Mouse (Mus musculus): Measurements from ENCODE around the gene Nup188. TPM values are rescaled to one million over a fixed set of nuclear protein-coding genes. Genes with fewer than 3 reads are reported as not detected.

The Nup188 gene
- polyA plus RNA-seq, 1 experiment from 2014 or later, result 35.4 TPM

DNA sequence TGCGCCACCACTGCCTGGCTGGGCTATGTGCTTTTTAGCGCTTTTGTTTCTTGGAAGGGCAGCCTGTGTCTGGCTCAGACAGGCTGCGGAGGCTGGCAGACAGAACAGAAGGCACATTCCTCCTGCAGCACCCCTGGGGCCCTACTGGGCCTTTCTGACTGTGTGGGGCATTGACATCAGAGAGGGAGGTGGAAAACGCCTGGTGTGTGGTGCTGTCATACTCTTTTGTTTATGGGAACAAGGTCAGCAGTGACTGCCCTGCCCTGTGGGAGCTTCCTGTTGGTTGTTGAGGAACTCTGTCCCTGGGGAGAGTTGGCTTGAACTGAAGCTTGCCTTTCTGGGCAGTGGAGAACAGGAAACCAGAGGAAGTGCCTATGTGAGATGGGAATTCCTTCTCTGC, 43.7 kb upstream of the Nup188 start:
- H3K36me3 ChIP-seq (ENCODE audit: control insufficient read depth, insufficient read depth, low read length), result peaks cover 55% of the 10 kb centered on the region
- H3K4me3 ChIP-seq (ENCODE audit: low read depth, low read length), result no peak overlapping the region
- H3K4me1 ChIP-seq (ENCODE audit: control insufficient read depth, insufficient read depth, low read length), result peaks cover 10% of the 10 kb centered on the region
- H3K27me3 ChIP-seq (replicated peaks; ENCODE audit: control insufficient read depth, insufficient read depth, low read length), result no peaks in the 10 kb centered on the region
- H3K9me3 ChIP-seq (ENCODE audit: control insufficient read depth, low read length), result no peaks in the 10 kb centered on the region
- no peak overlapping the region for H3K27ac ChIP-seq (replicated peaks; ENCODE audit: low read depth, low read length)
- DNase-seq (ENCODE audit: low spot score), result peak; percentile 80
- no peak overlapping the region for H3K9ac ChIP-seq (ENCODE audit: low read depth, low read length)
- 43% methylated on average over 4 of the region's 4 CpGs for WGBS
- H3K4me2 ChIP-seq (ENCODE audit: low read depth, low read length), result no peak overlapping the region
- no peak for ATAC-seq (ENCODE audit: low read depth)

DNA sequence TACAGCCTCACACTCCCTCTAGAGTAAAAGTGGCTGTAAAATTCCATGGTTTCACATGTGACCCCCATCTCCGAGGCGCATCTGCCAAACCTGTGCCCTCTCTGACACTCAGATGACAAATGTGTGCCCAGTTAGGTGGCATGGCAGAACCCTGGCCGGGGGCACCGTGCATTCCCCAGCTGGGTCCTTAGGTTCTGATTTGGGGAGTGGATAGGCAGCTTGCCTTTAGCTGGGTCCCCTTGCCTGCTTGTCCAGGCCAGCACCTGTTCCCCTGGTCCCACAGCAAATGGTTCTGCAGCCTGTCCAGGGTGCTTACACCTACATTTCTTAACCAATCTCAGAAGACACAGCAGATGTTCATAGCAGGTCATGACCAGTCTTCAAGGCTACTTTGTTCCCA, 42.8 kb upstream of the Nup188 start:
- peaks cover 62% of the 10 kb centered on the region for H3K36me3 ChIP-seq (ENCODE audit: control insufficient read depth, insufficient read depth, low read length)

DNA sequence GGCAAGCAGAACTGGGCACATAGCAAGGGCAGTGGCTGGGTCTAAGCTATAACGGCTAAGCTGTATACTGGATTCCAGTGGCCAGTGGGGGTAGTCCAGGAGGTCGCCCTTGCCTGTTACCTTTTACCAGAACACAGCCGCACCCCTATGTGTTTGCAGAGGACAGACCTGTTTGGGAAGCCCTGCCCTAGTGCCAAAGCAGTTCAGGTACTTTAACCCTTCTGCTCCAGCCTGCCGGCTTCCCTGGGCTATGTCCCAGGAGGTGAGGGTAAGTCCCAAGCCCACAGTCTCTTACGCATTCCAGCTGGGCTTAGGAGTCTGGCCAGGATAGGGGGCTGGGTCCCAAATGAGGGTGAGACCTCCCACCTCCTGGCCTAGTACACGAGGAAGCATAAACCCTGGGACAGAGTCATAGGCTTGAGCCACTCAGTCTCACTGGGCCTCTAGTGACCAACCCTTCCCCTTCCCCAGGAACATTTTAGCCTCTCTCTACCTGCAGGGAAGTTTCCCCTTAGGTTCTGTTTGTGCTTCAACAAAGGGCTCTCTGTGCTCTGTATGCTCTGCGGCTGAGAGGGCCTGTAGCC, 41.5 kb upstream of the Nup188 start:
- no peak for ATAC-seq (ENCODE audit: low read depth)

More for the DNA sequence above, 42.8 kb upstream of the Nup188 start:
- H3K4me3 ChIP-seq (ENCODE audit: low read depth, low read length), result no peak overlapping the region
- WGBS, result 94% methylated on average over 4 of the region's 4 CpGs
- no peak for DNase-seq (ENCODE audit: low spot score)
- H3K4me2 ChIP-seq (ENCODE audit: low read depth, low read length), result no peak overlapping the region
- ATAC-seq (ENCODE audit: low read depth), result no peak
- no peaks in the 10 kb centered on the region for H3K27me3 ChIP-seq (replicated peaks; ENCODE audit: control insufficient read depth, insufficient read depth, low read length)
- no peak overlapping the region for H3K9ac ChIP-seq (ENCODE audit: low read depth, low read length)
- peaks cover 10% of the 10 kb centered on the region for H3K4me1 ChIP-seq (ENCODE audit: control insufficient read depth, insufficient read depth, low read length)
- H3K27ac ChIP-seq (replicated peaks; ENCODE audit: low read depth, low read length), result no peak overlapping the region
- H3K9me3 ChIP-seq (ENCODE audit: control insufficient read depth, low read length), result no peaks in the 10 kb centered on the region

DNA sequence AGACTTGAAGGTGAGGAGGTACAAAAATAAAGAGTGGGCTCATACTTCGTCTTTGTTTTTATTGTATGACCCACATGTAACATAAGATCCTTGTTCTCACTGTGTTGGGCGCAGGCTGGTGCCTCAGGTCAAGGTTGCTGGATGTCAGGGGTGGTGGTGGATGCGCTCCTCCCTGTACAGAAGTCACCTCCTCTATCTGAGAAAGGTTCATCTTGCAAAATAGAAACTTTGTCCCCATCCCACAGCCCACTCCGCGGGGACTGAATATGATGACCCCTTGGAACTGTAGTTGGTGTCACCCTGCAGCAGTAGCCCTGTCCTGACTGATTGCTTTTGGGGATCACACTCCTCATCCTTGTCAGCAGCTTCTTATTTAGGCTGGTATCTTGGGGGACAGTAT, 39.2 kb upstream of the Nup188 start:
- Histone ChIP-seq H3K4me2 (ENCODE audit: low read depth, low read length) (no peak overlapping the region), H3K27ac (replicated peaks; ENCODE audit: low read depth, low read length) (no peak overlapping the region), H3K36me3 (ENCODE audit: control insufficient read depth, insufficient read depth, low read length) (peaks cover 55% of the 10 kb centered on the region), H3K9me3 (ENCODE audit: control insufficient read depth, low read length) (no peaks in the 10 kb centered on the region), H3K9ac (ENCODE audit: low read depth, low read length) (no peak overlapping the region), H3K27me3 (replicated peaks; ENCODE audit: control insufficient read depth, insufficient read depth, low read length) (no peaks in the 10 kb centered on the region), H3K4me1 (ENCODE audit: control insufficient read depth, insufficient read depth, low read length) (no peaks in the 10 kb centered on the region), H3K4me3 (ENCODE audit: low read depth, low read length) (no peak overlapping the region)
- WGBS, result 91% methylated on average over 5 of the region's 5 CpGs
- ATAC-seq (ENCODE audit: low read depth) (no peak), DNase-seq (ENCODE audit: low spot score) (no peak)

More for the DNA sequence above, 41.5 kb upstream of the Nup188 start:
- no peak overlapping the region for H3K4me2 ChIP-seq (ENCODE audit: low read depth, low read length)
- no peaks in the 10 kb centered on the region for H3K27me3 ChIP-seq (replicated peaks; ENCODE audit: control insufficient read depth, insufficient read depth, low read length)
- H3K9me3 ChIP-seq (ENCODE audit: control insufficient read depth, low read length), result no peaks in the 10 kb centered on the region
- 50% methylated on average over 7 of the region's 7 CpGs for WGBS
- no peak overlapping the region for H3K4me3 ChIP-seq (ENCODE audit: low read depth, low read length)
- H3K27ac ChIP-seq (replicated peaks; ENCODE audit: low read depth, low read length), result no peak overlapping the region
- no peaks in the 10 kb centered on the region for H3K4me1 ChIP-seq (ENCODE audit: control insufficient read depth, insufficient read depth, low read length)
- H3K36me3 ChIP-seq (ENCODE audit: control insufficient read depth, insufficient read depth, low read length), result peaks cover 73% of the 10 kb centered on the region
- no peak for DNase-seq (ENCODE audit: low spot score)
- H3K9ac ChIP-seq (ENCODE audit: low read depth, low read length), result 0 out of 2 replicates have a peak overlapping the region, but pooled peaks have one; percentile 20

DNA sequence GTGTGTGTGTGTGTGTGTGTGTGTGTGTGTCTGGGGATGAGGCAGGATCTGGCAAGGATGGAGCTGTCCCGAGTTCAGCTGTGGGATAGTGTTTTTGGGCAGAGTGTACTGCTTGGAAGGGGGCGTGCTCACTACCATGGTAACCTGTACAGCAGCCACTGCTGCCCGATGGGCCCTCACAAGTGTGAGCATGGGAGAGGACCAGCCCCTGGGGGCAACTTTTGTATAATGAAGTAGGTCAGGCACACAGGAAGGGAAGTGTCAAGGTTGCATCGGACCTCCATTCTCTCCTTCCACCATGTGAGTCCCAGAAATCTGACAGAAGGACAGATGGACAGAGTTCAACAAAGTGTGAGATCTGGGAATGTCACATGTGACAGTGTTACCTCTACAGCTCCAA, 38.5 kb upstream of the Nup188 start:
- 54% methylated on average over 4 of the region's 4 CpGs for WGBS
- ATAC-seq (ENCODE audit: low read depth), result no peak
- H3K4me2 ChIP-seq (ENCODE audit: low read depth, low read length), result no peak overlapping the region
- H3K36me3 ChIP-seq (ENCODE audit: control insufficient read depth, insufficient read depth, low read length), result peaks cover 48% of the 10 kb centered on the region
- no peaks in the 10 kb centered on the region for H3K9me3 ChIP-seq (ENCODE audit: control insufficient read depth, low read length)
- H3K27me3 ChIP-seq (replicated peaks; ENCODE audit: control insufficient read depth, insufficient read depth, low read length), result no peaks in the 10 kb centered on the region
- no peak overlapping the region for H3K4me3 ChIP-seq (ENCODE audit: low read depth, low read length)
- no peak for DNase-seq (ENCODE audit: low spot score)
- H3K9ac ChIP-seq (ENCODE audit: low read depth, low read length), result no peak overlapping the region
- no peak overlapping the region for H3K27ac ChIP-seq (replicated peaks; ENCODE audit: low read depth, low read length)
- no peaks in the 10 kb centered on the region for H3K4me1 ChIP-seq (ENCODE audit: control insufficient read depth, insufficient read depth, low read length)

DNA sequence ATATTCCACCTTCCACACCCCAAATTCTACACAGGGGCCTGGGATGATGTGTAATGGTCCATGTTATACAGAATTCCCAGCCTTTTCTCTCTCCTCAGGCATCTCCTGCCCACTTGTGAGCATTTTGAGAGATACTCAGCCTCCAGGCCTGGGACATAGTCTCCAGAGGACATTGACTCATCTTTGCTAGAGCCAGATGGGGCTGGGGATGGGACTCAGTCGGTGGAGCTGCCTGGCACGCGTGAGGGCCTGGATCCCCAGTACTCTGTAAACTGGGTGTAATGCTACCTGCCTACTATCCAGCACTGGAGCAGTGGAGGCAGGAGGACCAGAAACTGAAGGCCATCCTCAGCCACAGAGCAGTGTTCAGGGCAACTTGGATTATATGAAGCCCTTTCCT, 37.0 kb upstream of the Nup188 start:
- Histone ChIP-seq H3K4me2 (ENCODE audit: low read depth, low read length) (no peak overlapping the region), H3K27me3 (replicated peaks; ENCODE audit: control insufficient read depth, insufficient read depth, low read length) (no peaks in the 10 kb centered on the region), H3K27ac (replicated peaks; ENCODE audit: low read depth, low read length) (no peak overlapping the region), H3K9me3 (ENCODE audit: control insufficient read depth, low read length) (no peaks in the 10 kb centered on the region), H3K4me3 (ENCODE audit: low read depth, low read length) (no peak overlapping the region), H3K4me1 (ENCODE audit: control insufficient read depth, insufficient read depth, low read length) (no peaks in the 10 kb centered on the region), H3K36me3 (ENCODE audit: control insufficient read depth, insufficient read depth, low read length) (peaks cover 44% of the 10 kb centered on the region), H3K9ac (ENCODE audit: low read depth, low read length) (no peak overlapping the region)
- ATAC-seq (ENCODE audit: low read depth) (no peak), DNase-seq (ENCODE audit: low spot score) (no peak)
- WGBS, result 91% methylated on average over 3 of the region's 3 CpGs

DNA sequence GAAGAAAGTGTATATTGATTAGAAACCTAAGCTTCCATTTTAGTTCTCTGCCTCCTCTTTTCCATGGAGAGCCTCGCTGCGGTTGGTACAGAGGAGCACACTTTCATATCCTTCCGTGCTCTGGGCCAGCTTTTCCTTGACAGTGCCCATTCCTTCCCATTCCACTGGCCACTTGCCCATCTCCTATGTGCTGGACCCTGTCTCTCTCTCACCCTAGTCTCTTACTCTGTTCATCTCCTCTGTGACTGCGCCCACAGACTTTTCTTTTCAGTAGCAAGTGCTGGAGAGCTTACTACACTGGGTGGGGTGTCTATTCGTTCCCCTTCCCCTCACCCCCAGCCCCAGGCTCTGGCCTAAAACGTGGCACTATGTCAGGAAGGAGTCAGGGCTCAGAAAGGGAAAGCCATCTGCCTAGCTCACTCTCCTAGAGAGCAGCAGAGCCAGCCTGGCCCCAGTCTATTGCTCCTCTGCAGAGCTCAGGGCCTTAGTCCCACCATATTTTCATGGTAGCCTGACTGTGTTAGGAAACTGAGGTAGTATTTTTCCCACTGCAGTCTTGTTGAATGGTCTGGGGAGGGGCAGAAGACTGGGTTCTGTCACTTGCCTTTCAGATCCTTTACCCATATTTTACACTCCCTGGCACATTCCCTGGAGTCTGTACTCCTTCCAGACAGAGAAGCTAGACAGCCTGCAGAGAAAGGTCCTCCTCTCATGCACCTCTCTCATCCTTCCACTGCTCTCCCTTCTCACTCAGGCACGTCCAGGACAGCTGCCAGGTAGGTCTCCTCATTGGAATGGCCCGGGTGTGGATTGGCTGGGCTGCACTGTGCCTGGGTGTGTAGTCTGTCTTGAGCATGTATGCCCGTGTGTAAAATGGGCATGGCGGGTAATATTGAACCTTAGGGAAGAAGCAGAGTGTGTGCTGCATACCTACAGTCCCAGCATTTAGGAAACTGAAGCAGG, 35.8 kb upstream of the Nup188 start:
- Histone ChIP-seq H3K27me3 (replicated peaks; ENCODE audit: control insufficient read depth, insufficient read depth, low read length) (no peaks in the 10 kb centered on the region), H3K36me3 (ENCODE audit: control insufficient read depth, insufficient read depth, low read length) (peaks cover 47% of the 10 kb centered on the region), H3K4me3 (ENCODE audit: low read depth, low read length) (no peak overlapping the region), H3K9me3 (ENCODE audit: control insufficient read depth, low read length) (no peaks in the 10 kb centered on the region), H3K4me2 (ENCODE audit: low read depth, low read length) (no peak overlapping the region), H3K27ac (replicated peaks; ENCODE audit: low read depth, low read length) (no peak overlapping the region), H3K4me1 (ENCODE audit: control insufficient read depth, insufficient read depth, low read length) (no peaks in the 10 kb centered on the region), H3K9ac (ENCODE audit: low read depth, low read length) (no peak overlapping the region)
- DNase-seq (ENCODE audit: low spot score), result no peak
- no peak for ATAC-seq (ENCODE audit: low read depth)
- 90% methylated on average over 10 of the region's 10 CpGs for WGBS

DNA sequence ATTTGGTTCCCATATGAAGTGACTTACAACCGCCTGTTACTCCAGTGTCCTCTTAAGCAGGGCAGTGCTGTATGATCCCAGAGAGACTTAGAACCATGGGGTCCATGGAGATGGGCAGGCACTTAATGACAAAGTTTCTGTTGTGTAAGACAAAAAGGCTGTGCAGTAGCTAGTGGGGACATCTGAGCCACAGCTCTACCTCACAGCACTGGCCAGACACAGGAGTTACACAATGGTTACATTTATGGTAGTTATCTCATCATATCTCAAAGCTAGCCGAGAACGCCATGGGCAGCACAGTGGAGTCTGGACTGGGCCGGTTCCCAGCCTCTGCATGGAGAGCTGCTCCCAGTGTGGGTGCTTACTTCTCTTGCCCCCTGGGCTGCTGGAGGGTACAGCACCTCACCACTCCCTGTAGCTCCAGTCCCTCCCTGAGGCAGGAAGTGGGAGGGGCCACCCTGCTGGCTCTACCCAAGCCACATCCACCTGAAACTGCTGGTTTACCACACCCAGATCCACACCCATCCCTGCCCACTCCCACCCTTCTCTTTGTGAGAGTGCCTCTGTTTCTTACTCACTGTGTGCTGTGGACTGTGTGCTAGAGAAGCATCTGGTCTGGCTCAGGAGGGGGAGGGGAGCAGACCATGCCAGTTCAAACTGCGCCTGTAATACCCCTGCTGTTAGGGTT, 34.6 kb upstream of the Nup188 start:
- no peak overlapping the region for H3K9ac ChIP-seq (ENCODE audit: low read depth, low read length)
- DNase-seq (ENCODE audit: low spot score), result peak; percentile 21
- peak overlapping the region; percentile 44; the same call in 1 of the 2 replicates for H3K27ac ChIP-seq (replicated peaks; ENCODE audit: low read depth, low read length)
- H3K27me3 ChIP-seq (replicated peaks; ENCODE audit: control insufficient read depth, insufficient read depth, low read length), result no peaks in the 10 kb centered on the region
- 79% methylated on average over 5 of the region's 5 CpGs for WGBS
- H3K4me2 ChIP-seq (ENCODE audit: low read depth, low read length), result no peak overlapping the region
- no peaks in the 10 kb centered on the region for H3K4me1 ChIP-seq (ENCODE audit: control insufficient read depth, insufficient read depth, low read length)
- peaks cover 54% of the 10 kb centered on the region for H3K36me3 ChIP-seq (ENCODE audit: control insufficient read depth, insufficient read depth, low read length)
- H3K9me3 ChIP-seq (ENCODE audit: control insufficient read depth, low read length), result no peaks in the 10 kb centered on the region
- no peak overlapping the region for H3K4me3 ChIP-seq (ENCODE audit: low read depth, low read length)
- peak; percentile 44; the same call in 1 of the 2 replicates for ATAC-seq (ENCODE audit: low read depth)
